Mouse (Mus musculus) heart, embryonic 11.5 days (tissue): ENCODE measurements around the gene Rpgrip1. TPM values are rescaled to one million over a fixed set of nuclear protein-coding genes. Genes with fewer than 3 reads are reported as not detected.

ENCODE experiments used
- ATAC-seq: fragments of 200-750 bp; cut with Nextera tagmentation; replicated peaks from 2 replicates; pipeline ENCODE4 v1.8.0; 2017; ENCODE audit warnings: moderate library complexity; ENCODE audit not compliant: insufficient number of reproducible peaks, low FRiP score, low TSS enrichment
- H3K27ac ChIP-seq: fragments of 300-500 bp; sonication (generic); 2 replicates; pipeline ENCODE4 v1.5.1; 2014; ENCODE audit warnings: mild to moderate bottlenecking, low read depth, low read length
- H3K27me3 ChIP-seq: fragments of 300-500 bp; sonication (generic); 2 replicates; pipeline ENCODE4 v1.6.1; 2014; ENCODE audit warnings: mild to moderate bottlenecking, low read length, mixed read lengths; ENCODE audit not compliant: control insufficient read depth, insufficient read depth
- H3K36me3 ChIP-seq: fragments of 300-500 bp; sonication (generic); 2 replicates; pipeline ENCODE4 v1.6.1; 2014; ENCODE audit warnings: mild to moderate bottlenecking, low read length, moderate library complexity, mixed read lengths; ENCODE audit not compliant: control insufficient read depth, insufficient read depth
- H3K4me1 ChIP-seq: fragments of 300-500 bp; sonication (generic); 2 replicates; pipeline ENCODE4 v1.6.1; 2014; ENCODE audit warnings: low read length; ENCODE audit not compliant: control insufficient read depth, insufficient read depth
- H3K4me2 ChIP-seq: fragments of 300-500 bp; sonication (generic); 2 replicates; pipeline ENCODE4 v1.6.1; 2014; ENCODE audit warnings: mild to moderate bottlenecking, moderate library complexity
- H3K4me3 ChIP-seq: fragments of 300-500 bp; sonication (generic); 2 replicates; pipeline ENCODE4 v1.5.1; 2014; ENCODE audit warnings: low read depth, low read length
- H3K9ac ChIP-seq: fragments of 300-500 bp; sonication (generic); 2 replicates; pipeline ENCODE4 v1.6.1; 2014; ENCODE audit warnings: mild to moderate bottlenecking, low read depth, low read length, moderate library complexity
- H3K9me3 ChIP-seq: fragments of 300-500 bp; sonication (generic); replicated peaks from 2 replicates; pipeline ENCODE4 v1.6.1; 2016; ENCODE audit warnings: low read length; ENCODE audit not compliant: control insufficient read depth
- WGBS: fragments of 180-500 bp; shearing (Covaris S2); extraction: QIAGEN DNeasy Blood & Tissue Kit; methylation state at CpG from one replicate; pipeline ENCODE4 v1.1.7; 2014; ENCODE audit not compliant: insufficient replicate concordance; 5-methylcytosine and 5-hydroxymethylcytosine counted together
- polyA plus RNA-seq: library from polyadenylated mRNA; unstranded; fragments of >200 nt; fragmentation: Nextera tagmentation; extraction: Ambion mirVana; gene quantifications from 2 replicates; pipeline ENCODE4 v1.2.1, GENCODE M21; 2014

Rpgrip1 gene
- polyA plus RNA-seq, 1 experiment from 2014 or later = 46.5 TPM

DNA sequence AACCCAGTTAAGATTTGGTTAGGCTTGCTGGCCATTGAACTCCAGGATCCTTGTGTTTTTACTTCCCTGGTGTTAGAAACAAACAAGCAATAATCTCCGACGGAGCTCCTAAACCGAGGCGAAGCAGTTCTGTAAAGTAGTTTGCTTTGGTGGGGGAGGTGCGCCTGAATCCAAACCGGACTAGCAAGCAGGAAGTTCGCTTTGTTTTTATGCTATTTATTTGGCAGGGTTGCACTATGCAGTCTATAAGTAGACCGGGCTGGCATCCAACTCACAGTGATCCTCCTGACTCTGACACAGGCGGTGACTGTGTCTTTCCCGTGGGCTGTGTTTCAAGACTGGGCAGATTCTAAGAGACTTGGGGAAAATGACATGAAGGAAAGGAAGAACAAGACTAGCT is 3.8 kb upstream of the Rpgrip1 start:
- Histone ChIP-seq H3K4me3 (no peak overlapping the region), H3K9me3 (no peaks in the 10 kb centered on the region), H3K36me3 (peaks cover 3% of the 10 kb centered on the region; the same call in 1 of the 2 replicates), H3K27me3 (no peaks in the 10 kb centered on the region), H3K9ac (no peak overlapping the region), H3K4me1 (peaks cover 2% of the 10 kb centered on the region; the same call in 1 of the 2 replicates), H3K27ac (peak overlapping the region; percentile 41; the same call in 1 of the 2 replicates), H3K4me2 (peak overlapping the region; percentile 12; the same call in 1 of the 2 replicates)
- 27% methylated on average over 10 of the region's 10 CpGs for WGBS
- no peak for ATAC-seq

DNA sequence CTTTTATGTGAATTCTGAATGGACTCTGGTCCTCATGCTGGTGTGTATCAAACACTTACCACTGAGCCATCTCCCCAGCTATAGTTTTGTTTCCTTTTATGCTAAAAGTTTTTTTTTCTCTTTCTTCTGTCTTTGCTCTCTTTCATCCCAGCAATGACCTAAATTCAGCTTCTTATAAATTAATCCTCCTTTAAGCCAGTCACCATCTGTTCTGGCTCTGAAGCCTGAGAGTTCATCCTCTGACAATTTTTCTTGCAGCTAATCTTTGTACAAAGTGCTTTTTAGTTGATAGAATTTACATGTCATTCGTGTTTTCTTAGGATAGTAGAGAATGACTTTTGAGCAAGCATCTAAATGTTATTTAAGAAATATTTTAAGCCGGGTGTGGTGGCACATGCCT is 2.5 kb upstream of the Rpgrip1 start:
- Histone ChIP-seq H3K4me2 (no peak overlapping the region), H3K4me3 (no peak overlapping the region), H3K9ac (no peak overlapping the region), H3K4me1 (peaks cover 2% of the 10 kb centered on the region; the same call in 1 of the 2 replicates), H3K36me3 (no peaks in the 10 kb centered on the region), H3K9me3 (no peaks in the 10 kb centered on the region), H3K27ac (no peak overlapping the region), H3K27me3 (no peaks in the 10 kb centered on the region)
- no peak for ATAC-seq
- WGBS = 76% methylated on average over 2 of the region's 2 CpGs

DNA sequence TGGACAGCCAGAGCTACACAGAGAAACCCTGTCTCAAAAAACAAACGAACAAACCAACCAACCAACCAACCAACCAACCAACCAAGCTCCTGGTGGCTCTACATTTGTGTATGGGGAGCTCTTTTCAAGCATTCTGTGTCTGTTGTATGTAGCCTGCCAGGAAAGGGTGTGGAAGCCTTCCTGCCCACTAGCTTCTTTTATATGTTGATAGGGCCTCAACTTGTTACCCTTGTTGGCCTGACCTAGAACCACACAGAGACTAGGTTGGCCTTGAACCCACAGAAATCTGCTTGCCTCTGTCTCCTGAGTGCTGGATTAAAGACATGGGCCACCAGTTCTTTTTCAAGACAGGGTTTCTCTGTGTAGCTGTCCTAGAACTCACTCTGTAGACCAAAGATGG is 3.6 kb downstream of the Rpgrip1 start:
- no peak for ATAC-seq
- Histone ChIP-seq H3K4me1 (no peaks in the 10 kb centered on the region), H3K4me3 (no peak overlapping the region), H3K27me3 (no peaks in the 10 kb centered on the region), H3K27ac (no peak overlapping the region), H3K9me3 (no peaks in the 10 kb centered on the region), H3K4me2 (no peak overlapping the region), H3K36me3 (no peaks in the 10 kb centered on the region), H3K9ac (no peak overlapping the region)
- 87% methylated on average over 1 of the region's 1 CpGs for WGBS

DNA sequence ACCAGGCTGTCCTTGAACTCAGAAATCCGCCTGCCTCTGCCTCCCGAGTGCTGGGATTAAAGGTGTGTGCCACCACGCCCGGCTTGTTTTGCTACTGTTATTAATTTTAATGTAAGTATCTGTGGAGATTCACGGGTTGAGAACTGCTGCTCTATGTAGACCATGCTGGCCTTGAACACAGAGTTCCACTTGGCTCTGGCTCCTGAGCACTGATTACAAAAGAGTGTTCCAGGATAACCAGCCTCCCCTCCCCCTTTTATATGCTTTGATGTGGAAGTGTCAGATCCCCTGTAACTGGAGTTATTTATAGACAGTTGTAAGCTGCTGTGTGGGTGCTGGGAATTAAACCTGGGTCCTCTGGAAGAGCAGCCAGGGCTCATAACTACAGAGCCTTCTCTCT is 6.7 kb downstream of the Rpgrip1 start:
- WGBS = 91% methylated on average over 5 of the region's 5 CpGs
- no peak overlapping the region for H3K4me2 ChIP-seq

DNA sequence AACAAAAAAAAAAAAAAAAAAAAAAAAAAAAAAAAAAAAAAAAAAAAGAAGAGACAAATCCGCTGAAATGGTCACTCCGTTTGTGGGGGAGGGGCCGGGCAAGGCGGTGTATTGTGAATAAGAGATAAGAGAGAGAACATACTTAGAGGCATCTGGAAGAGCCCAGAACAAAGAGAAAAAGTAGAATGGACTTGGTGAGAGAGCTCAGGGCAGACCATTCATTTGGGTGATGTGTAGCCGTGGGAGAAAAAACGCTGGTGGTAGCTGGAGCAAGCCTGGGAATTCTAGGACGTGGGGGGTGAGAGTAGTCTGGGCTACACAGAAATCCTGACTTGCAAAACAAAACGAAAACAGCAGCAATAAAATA is 7.9 kb downstream of the Rpgrip1 start:
- peak overlapping the region; percentile 54 for H3K27ac ChIP-seq
- H3K9ac ChIP-seq = peak overlapping the region; percentile 77
- peak overlapping the region; percentile 87 for H3K4me2 ChIP-seq
- H3K4me1 ChIP-seq = no peaks in the 10 kb centered on the region
- 13% methylated on average over 8 of the region's 8 CpGs for WGBS
- H3K4me3 ChIP-seq = peak overlapping the region; percentile 50
- no peaks in the 10 kb centered on the region for H3K36me3 ChIP-seq
- H3K9me3 ChIP-seq = no peaks in the 10 kb centered on the region
- no peaks in the 10 kb centered on the region for H3K27me3 ChIP-seq
- ATAC-seq = 0 out of 2 replicates have a peak, but pooled peaks have one; percentile 44

More for the DNA sequence above, 6.7 kb downstream of the Rpgrip1 start:
- Histone ChIP-seq H3K27ac (no peak overlapping the region), H3K27me3 (no peaks in the 10 kb centered on the region), H3K9me3 (no peaks in the 10 kb centered on the region), H3K36me3 (no peaks in the 10 kb centered on the region), H3K4me1 (no peaks in the 10 kb centered on the region), H3K9ac (no peak overlapping the region), H3K4me3 (no peak overlapping the region)
- ATAC-seq = no peak

GRCm38 (mm10) chr14:52118823-52119608 is 8.5 kb downstream of the Rpgrip1 start:
- H3K9ac ChIP-seq = peak overlapping the region; percentile 77
- no peaks in the 10 kb centered on the region for H3K36me3 ChIP-seq
- no peaks in the 10 kb centered on the region for H3K27me3 ChIP-seq
- peak overlapping the region; percentile 50 for H3K4me3 ChIP-seq
- H3K27ac ChIP-seq = peak overlapping the region; percentile 54
- no peaks in the 10 kb centered on the region for H3K4me1 ChIP-seq
- WGBS = under 1% methylated on average over 38 of the region's 38 CpGs
- peak overlapping the region; percentile 87 for H3K4me2 ChIP-seq
- peak; percentile 69 for ATAC-seq
- H3K9me3 ChIP-seq = no peaks in the 10 kb centered on the region

- Histone ChIP-seq H3K4me1 (no peaks in the 10 kb centered on the region), H3K27ac (no peak overlapping the region), H3K4me2 (no peak overlapping the region; the same call in 1 of the 2 replicates), H3K27me3 (no peaks in the 10 kb centered on the region), H3K9ac (no peak overlapping the region), H3K4me3 (no peak overlapping the region), H3K36me3 (no peaks in the 10 kb centered on the region), H3K9me3 (no peaks in the 10 kb centered on the region)
- no peak for ATAC-seq
- 50% methylated on average over 7 of the region's 7 CpGs for WGBS
Observed at GRCm38 (mm10) chr14:52120169-52120568, 9.7 kb downstream of the Rpgrip1 start.

GRCm38 (mm10) chr14:52123918-52124317 is 13.4 kb downstream of the Rpgrip1 start:
- no peaks in the 10 kb centered on the region for H3K9me3 ChIP-seq
- no peaks in the 10 kb centered on the region for H3K4me1 ChIP-seq
- no peaks in the 10 kb centered on the region for H3K36me3 ChIP-seq
- no peak overlapping the region for H3K27ac ChIP-seq
- no peaks in the 10 kb centered on the region for H3K27me3 ChIP-seq
- no peak overlapping the region for H3K4me2 ChIP-seq
- no peak for ATAC-seq
- H3K9ac ChIP-seq = no peak overlapping the region
- no peak overlapping the region for H3K4me3 ChIP-seq
- 18% methylated on average over 4 of the region's 4 CpGs for WGBS

GRCm38 (mm10) chr14:52124636-52125035 is 14.1 kb downstream of the Rpgrip1 start:
- Histone ChIP-seq H3K9me3 (no peaks in the 10 kb centered on the region), H3K27me3 (no peaks in the 10 kb centered on the region), H3K9ac (no peak overlapping the region), H3K36me3 (no peaks in the 10 kb centered on the region), H3K27ac (no peak overlapping the region), H3K4me2 (no peak overlapping the region), H3K4me3 (no peak overlapping the region), H3K4me1 (no peaks in the 10 kb centered on the region)
- ATAC-seq = no peak
- 93% methylated on average over 3 of the region's 3 CpGs for WGBS
